Mouse (Mus musculus): ENCODE measurements around the gene Src. TPM values are rescaled to one million over a fixed set of nuclear protein-coding genes. Genes with fewer than 3 reads are reported as not detected.

The Src gene
- total RNA-seq, 2 experiments from 2014 or later, result 3.4 to 4.9 TPM

GRCm38 (mm10) chr2:157518451-157518850 lies 100.2 kb downstream of the Src start:
- intact Hi-C loops (cut with DNase I), result no loop called here
- DNase-seq, result no peak

DNA sequence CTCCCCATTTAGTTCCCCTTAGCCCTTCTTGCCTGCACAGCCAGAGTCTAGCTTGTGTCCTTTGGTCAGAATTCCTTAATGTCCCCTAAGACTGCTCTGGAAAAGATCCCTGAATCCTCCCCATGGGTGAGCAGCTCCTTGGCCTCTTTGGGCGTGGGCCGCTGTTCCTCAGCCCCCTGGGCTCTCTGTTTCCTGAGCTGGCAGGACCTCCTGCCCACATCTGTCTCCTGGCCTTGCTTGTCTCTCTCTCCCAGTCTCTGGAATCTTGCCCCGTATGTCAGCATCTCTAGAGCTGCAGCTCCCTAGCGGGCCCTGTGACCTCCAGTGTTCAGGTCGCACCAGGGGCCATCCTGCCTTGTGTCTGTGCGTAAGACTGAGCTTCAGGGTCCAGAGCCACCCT lies 101.2 kb downstream of the Src start:
- DNase-seq, result no peak
- intact Hi-C loops (cut with DNase I), result no loop called here

DNA sequence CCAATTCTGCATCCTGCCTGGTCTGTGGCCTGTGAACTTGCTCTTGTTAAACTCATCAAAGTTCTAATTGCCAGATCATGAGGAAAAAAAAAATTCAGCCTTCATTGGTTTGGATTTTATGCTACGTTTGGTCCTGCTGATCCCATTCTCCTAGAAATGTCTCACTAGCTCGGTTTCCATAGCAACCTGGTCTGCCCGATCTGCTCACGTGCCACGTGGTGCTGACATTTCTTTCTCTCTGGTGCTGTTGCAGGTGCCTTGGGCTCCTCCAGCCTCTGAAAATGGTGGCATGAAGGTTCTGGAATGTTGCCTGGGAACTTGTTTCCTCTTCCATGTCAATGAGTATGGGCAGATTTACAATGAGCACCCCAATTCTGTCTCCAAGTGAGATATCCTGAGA lies 102.3 kb downstream of the Src start:
- intact Hi-C loops (cut with DNase I), result no loop called here
- DNase-seq, result no peak

Other genes starting within 250 kb of the Src start
- gene Rbl1, start 213.9 kb upstream of the Src start, total RNA-seq (2021), result 1 to 10 TPM; 1.4 to 2.6 TPM
- gene Rpn2, start 139.4 kb upstream of the Src start, total RNA-seq (2021), result 100 to 1,000 TPM in 1 of 2 experiments, 10 to 100 TPM in 1; 92.5 to 101 TPM
- gene Mroh8, start 138.9 kb upstream of the Src start, total RNA-seq (2021), result under 1 TPM in 1 of 2 experiments, not detected in 1; 0.43 TPM
- gene Ghrh, start 70.9 kb upstream of the Src start, total RNA-seq (2021), result not detected
- gene Manbal, start 50.9 kb upstream of the Src start, total RNA-seq (2021), result 10 to 100 TPM; 21.5 to 23.1 TPM
- gene Nnat, start 141.6 kb downstream of the Src start, total RNA-seq (2021), result under 1 TPM; 0.51 to 0.89 TPM
- gene Blcap, start 152.8 kb downstream of the Src start, total RNA-seq (2021), result 10 to 100 TPM; 46.0 to 53.7 TPM